Mouse (Mus musculus) embryonic facial prominence, embryonic 12.5 days (tissue): ENCODE measurements around the gene Itpr3. TPM values are rescaled to one million over a fixed set of nuclear protein-coding genes. Genes with fewer than 3 reads are reported as not detected.

Experiments used
- ATAC-seq: fragments of 200-750 bp; cut with Nextera tagmentation; 2 replicates; pipeline ENCODE4 v1.8.0; 2017; ENCODE audit not compliant: insufficient number of reproducible peaks, insufficient read depth, low FRiP score, low TSS enrichment
- H3K27ac ChIP-seq: fragments of 300-500 bp; sonication (generic); 2 replicates; pipeline ENCODE4 v1.5.1; 2016; ENCODE audit warnings: mild to moderate bottlenecking
- H3K27me3 ChIP-seq: fragments of 300-500 bp; sonication (generic); 2 replicates; pipeline ENCODE4 v1.6.1; 2016; ENCODE audit warnings: mild to moderate bottlenecking, moderate library complexity
- H3K36me3 ChIP-seq: fragments of 300-500 bp; sonication (generic); 2 replicates; pipeline ENCODE4 v1.6.1; 2016; ENCODE audit warnings: mild to moderate bottlenecking
- H3K4me1 ChIP-seq: fragments of 300-500 bp; sonication (generic); 2 replicates; pipeline ENCODE4 v1.6.1; 2016
- H3K4me2 ChIP-seq: fragments of 300-500 bp; sonication (generic); replicated peaks from 2 replicates; pipeline ENCODE4 v1.6.1; 2016; ENCODE audit warnings: mild to moderate bottlenecking, moderate library complexity
- H3K4me3 ChIP-seq: fragments of 300-500 bp; sonication (generic); 2 replicates; pipeline ENCODE4 v1.5.1; 2016; ENCODE audit warnings: mild to moderate bottlenecking
- H3K9ac ChIP-seq: fragments of 300-500 bp; sonication (generic); 2 replicates; pipeline ENCODE4 v1.6.1; 2016; ENCODE audit warnings: mild to moderate bottlenecking, moderate library complexity
- H3K9me3 ChIP-seq: fragments of 300-500 bp; sonication (generic); 2 replicates; pipeline ENCODE4 v1.6.1; 2016; ENCODE audit warnings: mild to moderate bottlenecking, moderate library complexity
- WGBS: fragments of 180-500 bp; shearing (Covaris S2); methylation state at CpG from one replicate; pipeline ENCODE4 v1.1.7; 2016; 5-methylcytosine and 5-hydroxymethylcytosine counted together
- polyA plus RNA-seq: library from polyadenylated mRNA; unstranded; fragments of >200 nt; fragmentation: Nextera tagmentation; extraction: Ambion mirVana; gene quantifications from 2 replicates; pipeline ENCODE4 v1.2.1, GENCODE M21; 2016

Gene Itpr3
- 3.2 and 3.4 TPM in 2 replicates for polyA plus RNA-seq

GRCm38 (mm10) chr17:27056812-27057516, at the start of gene Itpr3:
Gene Itpr3 (plus strand): TSS chr17:27057304.
- no peaks in the 10 kb centered on the region for H3K36me3 ChIP-seq
- peaks cover 28% of the 10 kb centered on the region for H3K27me3 ChIP-seq
- peak within 1 kb of the TSS; percentile 71 for H3K27ac ChIP-seq
- no peaks in the 10 kb centered on the region for H3K9me3 ChIP-seq
- H3K4me3 ChIP-seq, result peak within 1 kb of the TSS; percentile 56
- H3K9ac ChIP-seq, result peak within 1 kb of the TSS; percentile 62
- H3K4me1 ChIP-seq, result peaks cover 20% of the 10 kb centered on the region
- WGBS, result under 1% methylated on average over 66 of the region's 66 CpGs
- peak within 1 kb of the TSS; percentile 70 for H3K4me2 ChIP-seq
- peak; percentile 62 for ATAC-seq

GRCm38 (mm10) chr17:27008277-27008676, 48.8 kb upstream of the Itpr3 start:
- no peak for ATAC-seq
- H3K9ac ChIP-seq, result no peak overlapping the region
- H3K27ac ChIP-seq, result no peak overlapping the region
- no peak overlapping the region for H3K4me2 ChIP-seq
- H3K9me3 ChIP-seq, result no peaks in the 10 kb centered on the region
- 85% methylated on average over 2 of the region's 2 CpGs for WGBS
- no peaks in the 10 kb centered on the region for H3K4me1 ChIP-seq
- H3K36me3 ChIP-seq, result no peaks in the 10 kb centered on the region
- no peak overlapping the region for H3K4me3 ChIP-seq
- no peaks in the 10 kb centered on the region for H3K27me3 ChIP-seq

DNA sequence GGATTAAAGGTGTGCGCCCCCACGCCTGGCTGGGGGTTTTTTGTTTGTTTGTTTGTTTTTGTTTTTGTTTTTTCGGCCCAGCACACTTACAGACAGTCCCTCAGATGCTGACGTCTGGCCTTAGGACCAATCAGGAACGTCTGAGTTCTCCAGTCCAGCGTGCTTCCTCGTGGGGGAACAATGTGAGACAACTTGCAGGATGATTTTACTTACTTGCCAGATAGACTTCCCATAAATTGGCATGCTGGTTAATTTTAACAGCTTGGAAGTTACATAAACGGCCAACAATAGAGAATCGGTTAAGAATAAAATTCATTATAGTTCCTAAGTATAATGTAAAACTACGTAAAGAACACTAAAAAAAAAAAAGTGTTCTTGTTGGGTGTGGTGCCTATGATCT, 45.9 kb upstream of the Itpr3 start:
- no peaks in the 10 kb centered on the region for H3K36me3 ChIP-seq
- H3K27ac ChIP-seq, result no peak overlapping the region
- H3K27me3 ChIP-seq, result no peaks in the 10 kb centered on the region
- 89% methylated on average over 10 of the region's 10 CpGs for WGBS
- H3K4me2 ChIP-seq, result no peak overlapping the region
- ATAC-seq, result no peak
- H3K9ac ChIP-seq, result no peak overlapping the region
- H3K4me1 ChIP-seq, result no peaks in the 10 kb centered on the region
- H3K9me3 ChIP-seq, result no peaks in the 10 kb centered on the region
- no peak overlapping the region for H3K4me3 ChIP-seq

DNA sequence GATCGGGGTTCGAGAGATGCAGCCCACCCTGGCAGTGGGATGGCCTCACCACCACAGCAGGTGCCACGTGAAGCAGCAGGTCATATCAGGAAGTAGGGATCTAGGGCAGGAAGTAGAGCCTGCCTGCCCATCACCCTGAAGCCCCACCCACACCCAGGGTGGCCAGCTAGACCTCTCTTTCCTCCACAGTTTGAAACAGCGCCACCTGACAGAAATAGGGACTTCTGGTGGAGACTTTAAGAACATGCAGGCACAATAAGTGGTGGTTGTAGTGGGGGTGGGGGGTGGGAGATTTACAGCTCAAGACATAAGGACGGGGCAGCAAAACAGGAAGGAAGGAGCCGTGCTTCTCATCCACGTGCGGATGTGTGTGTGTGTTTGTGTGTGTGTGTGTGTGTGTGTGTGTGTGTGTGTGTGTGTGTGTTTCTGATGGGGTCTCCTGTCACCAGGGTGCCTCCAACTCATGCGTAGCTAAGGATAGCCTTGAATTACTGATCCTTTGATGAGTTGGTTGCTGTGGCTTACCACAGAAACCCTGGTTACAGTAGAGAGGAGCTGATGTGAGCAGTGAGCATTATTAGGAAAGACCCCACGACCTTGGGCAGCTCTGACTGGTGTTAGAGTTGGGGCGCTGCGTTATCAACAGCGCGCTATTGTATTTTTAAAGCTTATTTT, 45.0 kb upstream of the Itpr3 start:
- H3K4me2 ChIP-seq, result no peak overlapping the region
- no peaks in the 10 kb centered on the region for H3K27me3 ChIP-seq
- no peak overlapping the region for H3K27ac ChIP-seq
- no peaks in the 10 kb centered on the region; the same call in 1 of the 2 replicates for H3K4me1 ChIP-seq
- WGBS, result 60% methylated on average over 14 of the region's 14 CpGs
- ATAC-seq, result no peak
- no peaks in the 10 kb centered on the region for H3K36me3 ChIP-seq
- no peaks in the 10 kb centered on the region for H3K9me3 ChIP-seq
- H3K9ac ChIP-seq, result no peak overlapping the region
- H3K4me3 ChIP-seq, result no peak overlapping the region

DNA sequence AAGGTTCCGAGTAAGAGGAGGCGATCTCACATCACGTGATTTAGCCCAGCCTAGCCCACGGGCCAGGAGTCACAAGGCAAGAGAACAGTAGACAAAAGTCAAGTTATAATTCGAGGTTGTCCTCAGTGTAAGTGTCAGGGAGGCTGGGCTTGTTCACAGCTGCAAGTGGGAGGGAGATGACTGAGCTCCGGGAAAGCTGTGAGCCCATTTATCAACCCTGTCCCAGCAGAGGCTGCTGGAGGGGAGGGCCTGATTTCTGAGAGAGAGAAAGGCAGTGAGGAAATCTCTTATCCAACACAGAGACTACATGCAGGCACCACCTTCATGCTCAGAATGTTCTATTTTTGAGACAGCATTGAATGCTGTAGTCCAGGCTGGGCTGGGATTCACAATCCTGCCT, 44.2 kb upstream of the Itpr3 start:
- no peak overlapping the region for H3K4me3 ChIP-seq
- no peaks in the 10 kb centered on the region for H3K36me3 ChIP-seq
- no peaks in the 10 kb centered on the region for H3K9me3 ChIP-seq
- H3K27me3 ChIP-seq, result no peaks in the 10 kb centered on the region
- no peak overlapping the region for H3K27ac ChIP-seq
- H3K9ac ChIP-seq, result no peak overlapping the region
- no peak for ATAC-seq
- no peaks in the 10 kb centered on the region; the same call in 1 of the 2 replicates for H3K4me1 ChIP-seq
- WGBS, result 43% methylated on average over 6 of the region's 6 CpGs
- no peak overlapping the region for H3K4me2 ChIP-seq

DNA sequence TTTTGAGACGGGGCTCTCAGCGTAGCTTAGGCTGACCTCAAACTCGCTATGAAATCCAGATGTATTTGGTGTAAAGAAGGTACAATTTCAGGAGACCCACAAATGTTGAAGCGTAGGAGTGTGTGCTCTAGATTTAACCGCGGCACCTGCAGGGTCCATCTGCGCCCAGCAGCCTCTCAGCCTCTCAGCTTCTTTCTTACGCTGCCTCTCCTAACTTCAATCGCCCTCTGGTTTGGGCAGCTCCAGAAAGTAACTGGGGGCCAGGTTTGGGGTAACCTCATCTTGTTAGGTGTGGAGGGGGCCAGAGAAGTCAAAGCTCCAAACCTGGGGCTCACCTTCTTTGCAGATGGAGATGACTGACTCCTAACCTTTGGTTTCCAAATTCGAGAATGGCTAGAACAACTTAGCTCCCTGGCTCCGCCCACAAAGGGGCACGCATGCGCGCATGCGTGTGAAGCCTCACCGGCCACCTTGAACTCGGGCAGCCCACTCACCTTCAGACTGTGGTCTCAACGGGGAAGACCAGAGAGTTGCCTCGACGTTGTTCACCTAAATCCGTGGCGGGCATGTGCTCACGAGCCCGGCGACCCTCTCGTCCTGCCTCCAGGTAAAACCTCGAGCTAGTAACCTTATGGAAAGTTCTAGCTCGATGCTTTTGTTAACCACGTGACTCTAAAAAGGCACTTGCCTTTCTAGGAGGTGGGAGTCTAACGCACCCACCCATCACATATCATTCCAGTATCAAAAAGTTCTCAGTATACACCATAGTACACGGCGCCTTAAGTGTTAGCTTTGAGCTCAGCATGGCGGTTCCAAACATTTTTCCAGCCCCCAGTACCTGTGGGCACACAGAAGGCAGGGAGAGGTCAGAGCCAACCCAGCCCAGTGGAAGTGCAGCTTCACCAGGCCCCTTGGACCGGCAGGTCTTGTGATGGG, 39.3 kb upstream of the Itpr3 start:
- peak; percentile 17; the same call in 1 of the 2 replicates for ATAC-seq
- peak overlapping the region; percentile 48 for H3K4me3 ChIP-seq
- H3K9me3 ChIP-seq, result no peaks in the 10 kb centered on the region
- peak overlapping the region; percentile 68 for H3K4me2 ChIP-seq
- H3K36me3 ChIP-seq, result peaks cover 25% of the 10 kb centered on the region
- H3K27ac ChIP-seq, result peak overlapping the region; percentile 63; the same call in 1 of the 2 replicates
- H3K27me3 ChIP-seq, result no peaks in the 10 kb centered on the region
- H3K9ac ChIP-seq, result peak overlapping the region; percentile 49; the same call in 1 of the 2 replicates
- WGBS, result 7% methylated on average over 34 of the region's 34 CpGs
- H3K4me1 ChIP-seq, result peaks cover 6% of the 10 kb centered on the region

DNA sequence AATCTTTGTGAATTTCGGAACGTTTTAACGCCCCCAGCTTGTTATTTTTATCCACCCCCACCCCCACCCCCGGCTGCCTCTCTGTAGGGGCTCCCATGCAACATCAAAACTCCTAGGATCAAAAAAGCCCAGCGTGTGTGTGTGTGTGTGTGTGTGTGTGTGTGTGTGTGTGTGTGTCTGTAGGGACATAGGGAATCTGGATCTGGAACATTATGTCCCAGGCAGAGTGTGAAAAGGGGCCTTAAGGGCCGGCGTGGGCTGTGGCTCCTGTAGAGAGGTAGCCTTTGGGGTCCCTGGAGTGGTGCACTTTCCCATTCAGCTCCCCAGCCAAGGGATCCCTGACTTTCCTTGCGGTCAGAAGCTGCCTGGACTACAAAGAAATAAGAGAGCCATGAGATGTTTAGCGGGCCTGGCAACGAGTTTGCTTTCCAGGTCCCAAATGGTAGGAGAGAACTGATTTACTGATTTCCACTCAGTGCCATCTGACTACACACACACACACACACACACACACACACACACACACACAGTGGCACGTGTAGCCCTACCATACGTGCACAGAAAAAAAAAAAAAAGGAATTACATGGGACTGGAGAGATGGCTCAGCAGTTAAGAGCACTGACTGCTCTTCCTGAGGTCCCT, 38.4 kb upstream of the Itpr3 start:
- no peaks in the 10 kb centered on the region for H3K27me3 ChIP-seq
- no peaks in the 10 kb centered on the region for H3K9me3 ChIP-seq
- no peak for ATAC-seq
- peak overlapping the region; percentile 49; the same call in 1 of the 2 replicates for H3K9ac ChIP-seq
- peaks cover 33% of the 10 kb centered on the region for H3K36me3 ChIP-seq
- peak overlapping the region; percentile 68 for H3K4me2 ChIP-seq
- H3K4me1 ChIP-seq, result peaks cover 6% of the 10 kb centered on the region
- H3K4me3 ChIP-seq, result peak overlapping the region; percentile 48
- 31% methylated on average over 12 of the region's 12 CpGs for WGBS
- peak overlapping the region; percentile 60; the same call in 1 of the 2 replicates for H3K27ac ChIP-seq

GRCm38 (mm10) chr17:27021076-27021475, 36.0 kb upstream of the Itpr3 start:
- Histone ChIP-seq H3K9ac (no peak overlapping the region), H3K9me3 (no peaks in the 10 kb centered on the region), H3K36me3 (peaks cover 53% of the 10 kb centered on the region), H3K4me3 (no peak overlapping the region), H3K27me3 (no peaks in the 10 kb centered on the region), H3K4me2 (no peak overlapping the region), H3K27ac (no peak overlapping the region), H3K4me1 (peaks cover 6% of the 10 kb centered on the region)
- no peak for ATAC-seq
- 88% methylated on average over 14 of the region's 14 CpGs for WGBS

DNA sequence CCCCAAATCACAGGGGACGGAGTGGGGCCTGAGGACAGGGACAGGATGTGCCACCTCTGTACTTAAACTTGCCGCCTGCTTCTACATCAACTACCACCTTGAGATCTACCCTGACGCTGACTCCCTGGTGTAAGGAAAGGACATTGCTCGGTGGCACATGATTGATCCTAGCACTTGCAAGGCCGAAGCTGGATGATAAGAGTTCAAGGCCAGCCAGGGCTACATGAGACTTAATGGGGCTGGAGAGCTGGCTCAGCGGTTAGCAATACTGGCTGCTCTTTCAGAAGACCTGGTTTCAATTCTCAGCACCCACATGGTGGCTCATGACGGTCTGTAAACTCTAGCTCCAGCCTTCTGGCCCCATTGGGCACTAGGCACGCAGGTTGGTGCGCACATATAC, 35.4 kb upstream of the Itpr3 start:
- Histone ChIP-seq H3K27me3 (no peaks in the 10 kb centered on the region), H3K4me1 (peaks cover 6% of the 10 kb centered on the region), H3K27ac (no peak overlapping the region), H3K9ac (no peak overlapping the region), H3K36me3 (peaks cover 53% of the 10 kb centered on the region), H3K4me2 (no peak overlapping the region), H3K9me3 (no peaks in the 10 kb centered on the region), H3K4me3 (no peak overlapping the region)
- no peak for ATAC-seq
- 91% methylated on average over 9 of the region's 9 CpGs for WGBS

DNA sequence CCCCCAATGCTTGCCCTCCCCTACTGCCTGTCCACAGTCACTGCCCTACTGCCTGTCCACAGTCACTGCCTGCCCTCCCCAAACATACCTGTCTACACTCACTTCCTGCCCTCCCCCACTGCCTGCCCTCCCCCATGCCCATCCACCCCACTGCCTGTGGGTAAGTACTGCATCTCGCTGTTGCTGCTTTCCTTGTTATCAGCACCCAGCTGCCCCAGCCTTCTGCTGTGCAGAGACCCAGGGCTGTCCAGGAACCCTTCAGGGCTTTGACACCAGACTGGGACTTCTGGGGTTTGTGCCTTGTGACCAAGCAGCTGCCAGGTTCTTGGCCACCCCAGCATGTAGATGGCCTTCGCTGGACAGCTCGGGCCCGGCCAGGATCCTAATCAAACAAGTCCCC, 33.8 kb upstream of the Itpr3 start:
- WGBS, result 84% methylated on average over 4 of the region's 4 CpGs
- Histone ChIP-seq H3K27me3 (no peaks in the 10 kb centered on the region), H3K4me1 (peaks cover 14% of the 10 kb centered on the region), H3K9me3 (no peaks in the 10 kb centered on the region), H3K36me3 (peaks cover 53% of the 10 kb centered on the region), H3K4me2 (no peak overlapping the region), H3K4me3 (no peak overlapping the region), H3K27ac (no peak overlapping the region), H3K9ac (no peak overlapping the region)
- ATAC-seq, result no peak

- no peak for ATAC-seq
- peaks cover 52% of the 10 kb centered on the region for H3K36me3 ChIP-seq
Observed at GRCm38 (mm10) chr17:27025326-27025902, 31.7 kb upstream of the Itpr3 start.

More at GRCm38 (mm10) chr17:27025326-27025902, 31.7 kb upstream of the Itpr3 start:
- Histone ChIP-seq H3K27me3 (no peaks in the 10 kb centered on the region), H3K4me1 (peaks cover 14% of the 10 kb centered on the region; the same call in 1 of the 2 replicates), H3K4me3 (no peak overlapping the region), H3K27ac (no peak overlapping the region), H3K4me2 (no peak overlapping the region), H3K9me3 (no peaks in the 10 kb centered on the region), H3K9ac (no peak overlapping the region)
- WGBS, result 92% methylated on average over 17 of the region's 17 CpGs
